Mouse (Mus musculus) embryonic fibroblast, embryonic 13.5 days (primary cell): Measurements from ENCODE around the gene Igf1r. TPM values are rescaled to one million over a fixed set of nuclear protein-coding genes. Genes with fewer than 3 reads are reported as not detected.
A peak's percentile ranks its signal among the peaks of the same experiment; 100 is the strongest.
"Not testable (repeated sequence)": the region's sequence is repeated elsewhere in the genome, so short reads cannot be mapped to it uniquely, and the experiment has no call there.

Experiments
- H3K27ac ChIP-seq: 2 replicates; pipeline ENCODE4 v1.5.1; 2012; ENCODE audit warnings: low read length, control low read depth, inconsistent platforms; ENCODE audit not compliant: insufficient read depth
- H3K4me1 ChIP-seq: 2 replicates; pipeline ENCODE4 v1.6.1; 2011; ENCODE audit warnings: low read length; ENCODE audit not compliant: control insufficient read depth, insufficient read depth
- H3K4me3 ChIP-seq: 2 replicates; pipeline ENCODE4 v1.5.1; 2011; ENCODE audit warnings: mild to moderate bottlenecking, control low read depth, low read length; ENCODE audit not compliant: insufficient read depth
- CTCF ChIP-seq: IDR thresholded peaks from 2 replicates; pipeline ENCODE4 v1.5.1; 2011; ENCODE audit warnings: mild to moderate bottlenecking, control low read depth, low read length, moderate library complexity, borderline replicate concordance; ENCODE audit not compliant: insufficient read depth
- POLR2A ChIP-seq: IDR thresholded peaks from 2 replicates; pipeline ENCODE4 v1.6.1; 2011; ENCODE audit warnings: low read depth, mild to moderate bottlenecking, control low read depth, low read length, moderate library complexity
- polyA plus RNA-seq: library from polyadenylated mRNA; stranded (reverse); fragments of >200 nt; gene quantifications from 2 replicates; pipeline ENCODE4 v1.2.4, GENCODE M21; 2011; ENCODE audit warnings: low read depth; ENCODE audit not compliant: missing spikeins, insufficient read length

Igf1r gene
- polyA plus RNA-seq, 1 experiment = 65.4 TPM

GRCm38 (mm10) chr7:68275838-68276731 lies 323.5 kb downstream of the Igf1r start:
- Histone ChIP-seq H3K4me1 (peaks cover 12% of the 10 kb centered on the region), H3K27ac (no peak overlapping the region), H3K4me3 (no peak overlapping the region)
- no peak for TF ChIP-seq CTCF
- no peak for TF ChIP-seq POLR2A

GRCm38 (mm10) chr7:68277054-68277896 lies 324.6 kb downstream of the Igf1r start:
- TF ChIP-seq CTCF (no peak), POLR2A (no peak)
- H3K4me3 ChIP-seq = no peak overlapping the region
- peaks cover 12% of the 10 kb centered on the region for H3K4me1 ChIP-seq
- H3K27ac ChIP-seq = peak overlapping the region; percentile 50

- TF ChIP-seq CTCF (no peak), POLR2A (no peak)
- Histone ChIP-seq H3K27ac (0 out of 2 replicates have a peak overlapping the region, but pooled peaks have one; percentile 50), H3K4me1 (peaks cover 12% of the 10 kb centered on the region), H3K4me3 (no peak overlapping the region)
These were observed 325.3 kb downstream of the Igf1r start for GRCm38 (mm10) chr7:68277897-68278270.

GRCm38 (mm10) chr7:68278385-68278784 lies 325.8 kb downstream of the Igf1r start:
- Histone ChIP-seq H3K27ac (no peak overlapping the region), H3K4me1 (peaks cover 12% of the 10 kb centered on the region), H3K4me3 (no peak overlapping the region)
- TF ChIP-seq POLR2A (no peak), CTCF (no peak)

GRCm38 (mm10) chr7:68278908-68279307 lies 326.3 kb downstream of the Igf1r start:
- TF ChIP-seq POLR2A (no peak), CTCF (no peak)
- H3K4me3 ChIP-seq = no peak overlapping the region
- no peak overlapping the region for H3K27ac ChIP-seq
- H3K4me1 ChIP-seq = peaks cover 12% of the 10 kb centered on the region

- no peak for TF ChIP-seq CTCF
- no peak for TF ChIP-seq POLR2A
- Histone ChIP-seq H3K4me1 (peaks cover 12% of the 10 kb centered on the region), H3K4me3 (no peak overlapping the region), H3K27ac (no peak overlapping the region)
These were observed 326.9 kb downstream of the Igf1r start for GRCm38 (mm10) chr7:68279481-68279880.

- Histone ChIP-seq H3K27ac (no peak overlapping the region), H3K4me3 (no peak overlapping the region), H3K4me1 (peaks cover 12% of the 10 kb centered on the region)
- no peak for TF ChIP-seq POLR2A
- no peak for TF ChIP-seq CTCF
These were observed 327.8 kb downstream of the Igf1r start for GRCm38 (mm10) chr7:68280352-68280869.

GRCm38 (mm10) chr7:68281341-68281740 lies 328.7 kb downstream of the Igf1r start:
- Histone ChIP-seq H3K4me1 (peaks cover 13% of the 10 kb centered on the region), H3K27ac (no peak overlapping the region), H3K4me3 (no peak overlapping the region)
- TF ChIP-seq POLR2A (no peak), CTCF (no peak)

- no peak overlapping the region for H3K4me3 ChIP-seq
- no peak for TF ChIP-seq POLR2A
- TF ChIP-seq CTCF = no peak
- H3K27ac ChIP-seq = no peak overlapping the region
- H3K4me1 ChIP-seq = peaks cover 9% of the 10 kb centered on the region
These were observed 329.9 kb downstream of the Igf1r start for GRCm38 (mm10) chr7:68282304-68283132.

GRCm38 (mm10) chr7:68283133-68283520 lies 330.5 kb downstream of the Igf1r start:
- H3K27ac ChIP-seq, H3K4me1 ChIP-seq, H3K4me3 ChIP-seq: not testable (repeated sequence)

Other genes with a start within 250 kb of the Igf1r start
- 3.1 and 4.4 TPM in 2 replicates for gene Synm, start 193.1 kb upstream of the Igf1r start, polyA plus RNA-seq